Mouse (Mus musculus) heart, postnatal 0 days (tissue): ENCODE measurements at regions not wholly inside any gene's neighbourhood (a gene's known extent, or its start where the extent isn't known, plus 50 kb on each side); places are given as distances from the start of the nearest gene placed in this dataset.

Experiments used
- CTCF ChIP-seq: IDR thresholded peaks from 2 replicates; pipeline ENCODE4 v1.5.1; 2016; ENCODE audit warnings: antibody characterized with exemption, control low read depth, low read depth
- EP300 ChIP-seq: IDR thresholded peaks from 2 replicates; pipeline ENCODE4 v1.6.1; 2016; ENCODE audit warnings: antibody characterized with exemption, low read depth

DNA sequence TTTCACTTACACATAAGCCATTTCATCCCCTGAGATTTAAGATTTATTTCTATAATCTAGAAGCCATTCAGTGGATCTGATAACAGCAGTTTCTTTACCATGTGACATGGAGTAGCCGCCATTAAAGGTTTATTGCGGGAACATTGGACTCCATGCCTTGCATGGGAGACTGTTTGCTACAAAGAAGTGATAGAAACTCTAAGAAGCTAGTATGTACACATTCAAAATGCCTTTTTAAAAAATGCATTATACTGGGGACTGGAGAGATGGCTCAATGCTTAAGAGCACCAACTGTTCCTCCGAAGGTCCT, 57.2 kb upstream of the Hmcn1 start:
- TF ChIP-seq CTCF (no peak), EP300 (no peak)
